Comparison of ENCODE assay signal across 12 mouse cellular contexts in the genomic region with DNA sequence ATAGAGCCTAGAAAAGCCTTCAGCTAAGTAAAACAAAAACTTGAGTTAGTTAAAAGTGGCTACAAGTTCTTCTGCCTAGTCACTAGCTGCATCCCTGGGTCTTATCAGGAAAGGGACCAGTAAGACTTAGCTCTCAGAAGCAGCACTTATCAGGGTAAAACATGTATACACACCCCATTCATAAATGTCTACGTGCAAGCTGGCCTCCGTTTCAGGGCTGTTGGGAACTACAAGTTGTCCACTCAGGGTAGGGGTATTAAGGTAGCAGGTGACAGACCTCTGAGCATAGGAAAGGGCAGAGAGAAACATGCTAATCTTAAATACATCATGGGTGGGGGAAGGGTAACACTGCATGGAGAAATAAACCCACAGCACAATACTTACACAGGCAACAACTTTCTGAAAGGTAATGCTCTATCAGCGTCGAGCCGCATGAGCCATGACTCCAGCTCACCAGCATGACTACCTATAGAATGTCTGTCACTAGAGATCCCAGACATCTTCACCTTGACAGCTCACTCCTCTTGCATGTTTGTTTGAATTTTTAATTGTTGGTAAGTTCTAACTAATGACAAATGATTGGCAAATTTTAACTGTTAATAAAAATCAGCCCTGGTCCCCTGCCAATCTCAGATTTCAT. TPM values are rescaled to one million over a fixed set of nuclear protein-coding genes. Genes with fewer than 3 reads are reported as not detected.
DNase-seq lines count a peak whose midpoint lies in the region; ATAC-seq and TF ChIP-seq lines count a peak whose summit lies in the region.
"Had no signal": no experiment of that assay in that cellular context is flagged by ENCODE, and none has a peak within 500 bp of the region (broad histone marks: within the 10 kb centered on the region; RNA-seq: fewer than 3 reads in every experiment).

No protein-coding gene starts in this region.

- DNase-seq in spleen, adult 2 months (ENCODE audit: low read depth in 1 of 2, low spot score in 2 of 2): no peak
- DNase-seq in spleen, postnatal 14 days (ENCODE audit: low spot score in 2 of 2): no peak
- no peak for DNase-seq in midbrain, postnatal 0 days (ENCODE audit: low spot score)
- DNase-seq in lung, postnatal 14 days: no peak
- no peak for DNase-seq in forebrain, embryonic 14.5 days (ENCODE audit: low spot score)
- DNase-seq: cerebellum, adult 9-11 months; gastrocnemius, postnatal 36 days; heart, postnatal 36 days had no signal

- peak overlapping the region; percentile 77 for H3K9ac ChIP-seq in liver, embryonic 16.5 days (ENCODE audit: low read depth, low read length)
- H3K9ac ChIP-seq in midbrain, postnatal 0 days (replicated peaks; ENCODE audit: low read length, poor library complexity, severe bottlenecking): no peak overlapping the region
- no peak overlapping the region for H3K9ac ChIP-seq in forebrain, embryonic 14.5 days (ENCODE audit: low read length)
- H3K9ac ChIP-seq: forebrain, embryonic 15.5 days had no signal

- no peaks in the 10 kb centered on the region for H3K27me3 ChIP-seq in spleen, adult 2 months (ENCODE audit: control insufficient read depth, insufficient read depth, low read length)
- peaks cover 4% of the 10 kb centered on the region for H3K27me3 ChIP-seq in liver, embryonic 16.5 days (ENCODE audit: control insufficient read depth, insufficient read depth, low read depth, low read length)
- H3K27me3 ChIP-seq in midbrain, postnatal 0 days (ENCODE audit: insufficient read depth, low read length): peaks cover 24% of the 10 kb centered on the region
- peaks cover 8% of the 10 kb centered on the region for H3K27me3 ChIP-seq in forebrain, embryonic 14.5 days (replicated peaks; ENCODE audit: control insufficient read depth, insufficient read depth, low read length)

- no peak for TF ChIP-seq CTCF in spleen, adult 2 months (IDR thresholded peaks at IDR 0.05; ENCODE audit: extremely low read depth, insufficient read depth, insufficient read length, insufficient replicate concordance)
- TF ChIP-seq CTCF in midbrain, postnatal 0 days (IDR thresholded peaks at IDR 0.05): no peak

- no peaks in the 10 kb centered on the region for H3K36me3 ChIP-seq in spleen, adult 2 months (ENCODE audit: control insufficient read depth, insufficient read depth, low read length)
- H3K36me3 ChIP-seq in liver, embryonic 16.5 days (ENCODE audit: control insufficient read depth, insufficient read depth): peaks cover 6% of the 10 kb centered on the region; the same call in 1 of the 2 replicates
- H3K36me3 ChIP-seq in midbrain, postnatal 0 days (ENCODE audit: insufficient read depth, low read length): no peaks in the 10 kb centered on the region
- no peaks in the 10 kb centered on the region for H3K36me3 ChIP-seq in forebrain, embryonic 14.5 days (ENCODE audit: control insufficient read depth, insufficient read depth, low read length)
- H3K36me3 ChIP-seq: forebrain, embryonic 15.5 days; midbrain, embryonic 10.5 days had no signal

- TF ChIP-seq POLR2A in spleen, adult 2 months (IDR thresholded peaks at IDR 0.05; ENCODE audit: low read depth, low read length): no peak

- no peaks in the 10 kb centered on the region for H3K9me3 ChIP-seq in liver, embryonic 16.5 days (replicated peaks; ENCODE audit: control insufficient read depth, low read length)
- H3K9me3 ChIP-seq in midbrain, postnatal 0 days (ENCODE audit: low read length): no peaks in the 10 kb centered on the region
- H3K9me3 ChIP-seq in forebrain, embryonic 14.5 days (replicated peaks; ENCODE audit: control insufficient read depth, low read length): no peaks in the 10 kb centered on the region
- H3K9me3 ChIP-seq: forebrain, embryonic 15.5 days; midbrain, embryonic 10.5 days had no signal

- peak; percentile 84 for ATAC-seq in common myeloid progenitor, adult 5-6 weeks (replicated peaks; ENCODE audit: low read depth, poor library complexity, severe bottlenecking)
- peak; percentile 88 for ATAC-seq in liver, embryonic 16.5 days (ENCODE audit: low read depth)
- no peak for ATAC-seq in midbrain, postnatal 0 days (ENCODE audit: low FRiP score)
- no peak for ATAC-seq in forebrain, embryonic 14.5 days
- ATAC-seq: forebrain, embryonic 15.5 days had no signal

- no peaks in the 10 kb centered on the region; the same call in none of the 2 replicates for H3K4me1 ChIP-seq in spleen, adult 2 months (ENCODE audit: control insufficient read depth, insufficient read depth, insufficient read length)
- H3K4me1 ChIP-seq in liver, embryonic 16.5 days (ENCODE audit: control insufficient read depth, low read depth, low read length): peaks cover 61% of the 10 kb centered on the region
- H3K4me1 ChIP-seq in midbrain, postnatal 0 days (ENCODE audit: insufficient read depth, low read length): no peaks in the 10 kb centered on the region
- H3K4me1 ChIP-seq in forebrain, embryonic 14.5 days (ENCODE audit: control insufficient read depth, insufficient read depth, low read length): peaks cover under 1% of the 10 kb centered on the region; the same call in 1 of the 2 replicates

- H3K4me3 ChIP-seq in spleen, adult 2 months (ENCODE audit: extremely low read depth, insufficient read depth, insufficient read length): no peak overlapping the region
- H3K4me3 ChIP-seq in liver, embryonic 16.5 days (ENCODE audit: low read depth, low read length): peak overlapping the region; percentile 61
- no peak overlapping the region for H3K4me3 ChIP-seq in midbrain, postnatal 0 days (ENCODE audit: low read depth, low read length)
- no peak overlapping the region for H3K4me3 ChIP-seq in forebrain, embryonic 14.5 days (ENCODE audit: low read depth, low read length)
- H3K4me3 ChIP-seq: forebrain, embryonic 15.5 days; midbrain, embryonic 10.5 days had no signal

- WGBS in spleen, adult 2 months: 77% methylated on average over 5 of the region's 5 CpGs
- 22% methylated on average over 5 of the region's 5 CpGs for WGBS in liver, embryonic 16.5 days (ENCODE audit: insufficient replicate concordance)
- WGBS in midbrain, postnatal 0 days: 91% methylated on average over 5 of the region's 5 CpGs
- 89% methylated on average over 5 of the region's 5 CpGs for WGBS in forebrain, embryonic 14.5 days

- H3K27ac ChIP-seq in spleen, adult 2 months (ENCODE audit: insufficient read depth, low read length): peak overlapping the region; percentile 52
- H3K27ac ChIP-seq in liver, embryonic 16.5 days (ENCODE audit: low read length): peak overlapping the region; percentile 100
- H3K27ac ChIP-seq in midbrain, postnatal 0 days (ENCODE audit: low read depth, low read length): no peak overlapping the region
- H3K27ac ChIP-seq in forebrain, embryonic 14.5 days (ENCODE audit: low read depth, low read length): no peak overlapping the region
- H3K27ac ChIP-seq: forebrain, embryonic 15.5 days; midbrain, embryonic 10.5 days had no signal

- peak overlapping the region; percentile 86 for H3K4me2 ChIP-seq in liver, embryonic 16.5 days (ENCODE audit: low read depth, low read length)
- H3K4me2 ChIP-seq in midbrain, postnatal 0 days (ENCODE audit: low read depth, low read length, poor library complexity, severe bottlenecking): no peak overlapping the region
- no peak overlapping the region for H3K4me2 ChIP-seq in forebrain, embryonic 14.5 days (ENCODE audit: low read length)
- H3K4me2 ChIP-seq: forebrain, embryonic 15.5 days had no signal

RNA-seq across cellular contexts. Expression of a gene that starts 6.0 kb away (rescaled TPM):
- polyA plus RNA-seq in spleen, adult 2 months (2012; rRNA removed): 30.8 and 55.0 TPM in 2 replicates
- 2.9 and 4.2 TPM in 2 replicates for total RNA-seq in common myeloid progenitor, adult 5-6 weeks (2017)
- 115 and 132 TPM in 2 replicates for polyA plus RNA-seq in liver, embryonic 16.5 days (2015; fragmentation: Nextera tagmentation; extraction: Ambion mirVana)
- 1.9 and 2.1 TPM in 2 replicates for total RNA-seq in midbrain, postnatal 0 days (2014; rRNA removed)
- 0.56 and 0.69 TPM in 2 replicates for polyA plus RNA-seq in midbrain, postnatal 0 days (2015; fragmentation: Nextera tagmentation; extraction: Ambion mirVana)
- polyA plus RNA-seq in forebrain, embryonic 14.5 days (2014; fragmentation: Nextera tagmentation; extraction: Ambion mirVana): 1.9 and 2.9 TPM in 2 replicates

Comparison
In these comparisons a context has a peak if more than half of its experiments do, and no peak if none do; other contexts are left out.
1. H3K27ac ChIP-seq: peak in spleen, adult 2 months (single experiment) and liver, embryonic 16.5 days (single experiment); none in midbrain, postnatal 0 days (single experiment) and forebrain, embryonic 14.5 days (single experiment).
2. ATAC-seq: peak in common myeloid progenitor, adult 5-6 weeks (single experiment) and liver, embryonic 16.5 days (single experiment); none in midbrain, postnatal 0 days (single experiment) and forebrain, embryonic 14.5 days (single experiment).